Mouse (Mus musculus): Measurements from ENCODE around the gene Map6. TPM values are rescaled to one million over a fixed set of nuclear protein-coding genes. Genes with fewer than 3 reads are reported as not detected.

Map6 gene
- total RNA-seq, 2 experiments from 2014 or later: not detected

- ATAC-seq (replicated peaks; ENCODE audit: low FRiP score, poor library complexity, severe bottlenecking): no peak
Observed at GRCm38 (mm10) chr7:99311433-99311832, 44.2 kb downstream of the Map6 start.

GRCm38 (mm10) chr7:99312058-99312457 lies 44.8 kb downstream of the Map6 start:
- ATAC-seq (replicated peaks; ENCODE audit: low FRiP score, poor library complexity, severe bottlenecking): no peak

GRCm38 (mm10) chr7:99312671-99313143 lies 45.5 kb downstream of the Map6 start:
- ATAC-seq (replicated peaks; ENCODE audit: low FRiP score, poor library complexity, severe bottlenecking): no peak

- ATAC-seq (replicated peaks; ENCODE audit: low FRiP score, poor library complexity, severe bottlenecking): no peak
Observed at GRCm38 (mm10) chr7:99313253-99313652, 46.0 kb downstream of the Map6 start.

GRCm38 (mm10) chr7:99314565-99314964 lies 47.3 kb downstream of the Map6 start:
- no peak for ATAC-seq (replicated peaks; ENCODE audit: low FRiP score, poor library complexity, severe bottlenecking)

- no peak for ATAC-seq (replicated peaks; ENCODE audit: low FRiP score, poor library complexity, severe bottlenecking)
Observed at GRCm38 (mm10) chr7:99316207-99316606, 49.0 kb downstream of the Map6 start.

- ATAC-seq (replicated peaks; ENCODE audit: low FRiP score, poor library complexity, severe bottlenecking): no peak
Observed at GRCm38 (mm10) chr7:99317475-99317874, 50.2 kb downstream of the Map6 start.

- ATAC-seq (replicated peaks; ENCODE audit: low FRiP score, poor library complexity, severe bottlenecking): no peak
Observed at GRCm38 (mm10) chr7:99320524-99320923, 53.3 kb downstream of the Map6 start.

- no peak for ATAC-seq (replicated peaks; ENCODE audit: low FRiP score, poor library complexity, severe bottlenecking)
Observed at GRCm38 (mm10) chr7:99322691-99323320, 55.6 kb downstream of the Map6 start.

- no peak for ATAC-seq (replicated peaks; ENCODE audit: low FRiP score, poor library complexity, severe bottlenecking)
Observed at GRCm38 (mm10) chr7:99323321-99323700, 56.1 kb downstream of the Map6 start.

- no peak for ATAC-seq (replicated peaks; ENCODE audit: low FRiP score, poor library complexity, severe bottlenecking)
Observed at GRCm38 (mm10) chr7:99324810-99325209, 57.6 kb downstream of the Map6 start.

- ATAC-seq (replicated peaks; ENCODE audit: low FRiP score, poor library complexity, severe bottlenecking): no peak
Observed at GRCm38 (mm10) chr7:99326128-99326527, 58.9 kb downstream of the Map6 start.

GRCm38 (mm10) chr7:99328847-99329246 lies 61.6 kb downstream of the Map6 start:
- ATAC-seq (replicated peaks; ENCODE audit: low FRiP score, poor library complexity, severe bottlenecking): no peak

- no peak for ATAC-seq (replicated peaks; ENCODE audit: low FRiP score, poor library complexity, severe bottlenecking)
Observed at GRCm38 (mm10) chr7:99330012-99330411, 62.8 kb downstream of the Map6 start.

- ATAC-seq (replicated peaks; ENCODE audit: low FRiP score, poor library complexity, severe bottlenecking): no peak
Observed at GRCm38 (mm10) chr7:99332774-99333480, 65.7 kb downstream of the Map6 start.

GRCm38 (mm10) chr7:99340736-99341135 lies 73.5 kb downstream of the Map6 start:
- no peak for ATAC-seq (replicated peaks; ENCODE audit: low FRiP score, poor library complexity, severe bottlenecking)

- ATAC-seq (replicated peaks; ENCODE audit: low FRiP score, poor library complexity, severe bottlenecking): no peak
Observed at GRCm38 (mm10) chr7:99343577-99343976, 76.3 kb downstream of the Map6 start.

GRCm38 (mm10) chr7:99347268-99347667 lies 80.0 kb downstream of the Map6 start:
- ATAC-seq (replicated peaks; ENCODE audit: low FRiP score, poor library complexity, severe bottlenecking): no peak

- ATAC-seq (replicated peaks; ENCODE audit: low FRiP score, poor library complexity, severe bottlenecking): no peak
Observed at GRCm38 (mm10) chr7:99348883-99349282, 81.6 kb downstream of the Map6 start.

- ATAC-seq (replicated peaks; ENCODE audit: low FRiP score, poor library complexity, severe bottlenecking): no peak
Observed at GRCm38 (mm10) chr7:99349782-99350720, 82.8 kb downstream of the Map6 start.
